Mouse (Mus musculus): ENCODE data around the gene Fbxl20. TPM values are rescaled to one million over a fixed set of nuclear protein-coding genes. Genes with fewer than 3 reads are reported as not detected.

The Fbxl20 gene
- total and polyA plus RNA-seq, 3 experiments = 10.7 to 14.4 (median 14.3) TPM

- TF ChIP-seq EP300 (IDR thresholded peaks at IDR 0.05; ENCODE audit: insufficient read depth, low read depth, low read length) (no peak), CTCF (IDR thresholded peaks at IDR 0.05) (no peak), POLR2A (IDR thresholded peaks at IDR 0.05; ENCODE audit: insufficient read depth, low read depth, low read length) (no peak)
- H3K9ac ChIP-seq (ENCODE audit: low read depth, low read length) = no peak overlapping the region
- 79% methylated on average over 5 of the region's 5 CpGs for WGBS
- no peak overlapping the region for H3K27ac ChIP-seq
- H3K4me3 ChIP-seq = no peak overlapping the region
- no peaks in the 10 kb centered on the region for H3K36me3 ChIP-seq (ENCODE audit: control insufficient read depth, insufficient read depth, low read length)
- H3K27me3 ChIP-seq (ENCODE audit: control insufficient read depth, insufficient read depth, low read length) = no peaks in the 10 kb centered on the region
- peaks cover 1% of the 10 kb centered on the region; the same call in 1 of the 2 replicates for H3K4me1 ChIP-seq (ENCODE audit: control insufficient read depth, insufficient read depth, low read length)
- intact Hi-C loops (cut with DNase I) = no loop called here
- H3K79me2 ChIP-seq (replicated peaks; ENCODE audit: control insufficient read depth, insufficient read depth, low read length) = no peaks in the 10 kb centered on the region
- no peak for DNase-seq
Measured at GRCm38 (mm10) chr11:98034061-98034460, 116.1 kb downstream of the Fbxl20 start.

Other genes starting within 250 kb of the Fbxl20 start
- gene Plxdc1, start 164.0 kb downstream of the Fbxl20 start, total RNA-seq (2021) = 1 to 10 TPM; 4.5 to 5.5 TPM
- gene Plxdc1, start 164.0 kb downstream of the Fbxl20 start, polyA plus RNA-seq (2012; rRNA removed) = 6.6 and 8.5 TPM in 2 replicates
- gene Arl5c, start 154.2 kb downstream of the Fbxl20 start, total RNA-seq (2021) = under 1 TPM; 0.66 to 0.70 TPM
- gene Arl5c, start 154.2 kb downstream of the Fbxl20 start, polyA plus RNA-seq (2012; rRNA removed) = 2.4 and 2.8 TPM in 2 replicates
- 1 to 10 TPM; 5.9 to 6.1 TPM for gene Cacnb1, start 127.4 kb downstream of the Fbxl20 start, total RNA-seq (2021)
- gene Cacnb1, start 127.4 kb downstream of the Fbxl20 start, polyA plus RNA-seq (2012; rRNA removed) = 10.0 and 10.5 TPM in 2 replicates
- 100 to 1,000 TPM; 505 to 604 TPM for gene Rpl19, start 123.7 kb downstream of the Fbxl20 start, total RNA-seq (2021)
- 348 and 422 TPM in 2 replicates for gene Rpl19, start 123.7 kb downstream of the Fbxl20 start, polyA plus RNA-seq (2012; rRNA removed)
- gene Stac2, start 96.9 kb downstream of the Fbxl20 start, total RNA-seq (2021) = under 1 TPM; 0.10 to 0.20 TPM
- 0.09 and 0.35 TPM in 2 replicates for gene Stac2, start 96.9 kb downstream of the Fbxl20 start, polyA plus RNA-seq (2012; rRNA removed)
- 10 to 100 TPM; 38.6 to 43.5 TPM for gene Med1, start 42.9 kb upstream of the Fbxl20 start, total RNA-seq (2021)
- 14.0 and 26.0 TPM in 2 replicates for gene Med1, start 42.9 kb upstream of the Fbxl20 start, polyA plus RNA-seq (2012; rRNA removed)
- gene Cdk12, start 52.7 kb upstream of the Fbxl20 start, total RNA-seq (2021) = 10 to 100 TPM; 20.6 to 21.2 TPM
- gene Cdk12, start 52.7 kb upstream of the Fbxl20 start, polyA plus RNA-seq (2012; rRNA removed) = 7.5 and 12.7 TPM in 2 replicates
- gene Neurod2, start 179.2 kb upstream of the Fbxl20 start, total RNA-seq (2021) = not detected
- gene Neurod2, start 179.2 kb upstream of the Fbxl20 start, polyA plus RNA-seq (2012; rRNA removed) = not detected in 2 replicates
- 1 to 10 TPM; 2.6 to 5.3 TPM for gene Ppp1r1b, start 198.0 kb upstream of the Fbxl20 start, total RNA-seq (2021)
- gene Ppp1r1b, start 198.0 kb upstream of the Fbxl20 start, polyA plus RNA-seq (2012; rRNA removed) = 15.8 and 16.2 TPM in 2 replicates
- gene Stard3, start 208.0 kb upstream of the Fbxl20 start, total RNA-seq (2021) = 10 to 100 TPM; 19.0 to 24.3 TPM
- gene Stard3, start 208.0 kb upstream of the Fbxl20 start, polyA plus RNA-seq (2012; rRNA removed) = 58.3 and 62.3 TPM in 2 replicates
- gene Tcap, start 233.4 kb upstream of the Fbxl20 start, total RNA-seq (2021) = 1,000 to 10,000 TPM; 1,095 to 3,136 TPM
- gene Tcap, start 233.4 kb upstream of the Fbxl20 start, polyA plus RNA-seq (2012; rRNA removed) = 1,250 and 1,827 TPM in 2 replicates
- gene Pnmt, start 236.0 kb upstream of the Fbxl20 start, total RNA-seq (2021) = 1 to 10 TPM in 1 of 2 experiments, under 1 TPM in 1; 0.91 to 1.5 TPM
- gene Pnmt, start 236.0 kb upstream of the Fbxl20 start, polyA plus RNA-seq (2012; rRNA removed) = 1.6 and 2.6 TPM in 2 replicates

Data from heart, adult 2 months (tissue).